Mouse (Mus musculus) liver, adult 2 months (tissue): ENCODE data around the gene Sart1.

Source experiments
- CTCF ChIP-seq: fragments of 200-500 bp; IDR thresholded peaks from 2 replicates; pipeline ENCODE4 v1.5.1; 2011; ENCODE audit warnings: low read depth, low read length, control low read depth
- POLR2A ChIP-seq: fragments of 200-500 bp; IDR thresholded peaks from 2 replicates; pipeline ENCODE4 v1.6.1; 2011; ENCODE audit warnings: low read length, control low read depth; ENCODE audit not compliant: insufficient read depth; ENCODE audit errors: extremely low read depth

GRCm38 (mm10) chr19:5370932-5371331 lies 17.6 kb downstream of the Sart1 start:
- TF ChIP-seq CTCF, result no peak
- TF ChIP-seq POLR2A, result no peak
